ENCODE assay signal across 7 mouse cellular contexts in genomic region chr4:128776568-128777289, GRCm38 (mm10). TPM values are rescaled to one million over a fixed set of nuclear protein-coding genes. Genes with fewer than 3 reads are reported as not detected.
DNase-seq lines count a peak whose midpoint lies in the region; ATAC-seq and TF ChIP-seq lines count a peak whose summit lies in the region.

No protein-coding gene starts in this region.

- H3K4me1 ChIP-seq in cortical plate, adult 2 months (ENCODE audit: control insufficient read depth, insufficient read depth, low read length), result 0 out of 2 replicates have a peak, but pooled peaks cover 1% of the 10 kb centered on the region
- no peaks in the 10 kb centered on the region for H3K4me1 ChIP-seq in intestine, embryonic 14.5 days (replicated peaks; ENCODE audit: control insufficient read depth, insufficient read depth, low read length)
- H3K4me1 ChIP-seq in midbrain, embryonic 11.5 days (ENCODE audit: control insufficient read depth, insufficient read depth, low read length), result no peaks in the 10 kb centered on the region
- no peaks in the 10 kb centered on the region for H3K4me1 ChIP-seq in small intestine, adult 2 months (ENCODE audit: control insufficient read depth, insufficient read depth, insufficient read length, low read length)

- DNase-seq in adipocyte (ENCODE audit: low spot score), result peak; percentile 57
- peak; percentile 44 for DNase-seq in gastrocnemius, postnatal 25 days
- peak; percentile 94 for DNase-seq in intestine, embryonic 14.5 days (ENCODE audit: low spot score)
- peak; percentile 66 to 67 for DNase-seq in left cerebral cortex, postnatal 36 days (ENCODE audit: low spot score in 2 of 2)
- peak; percentile 99 for DNase-seq in midbrain, embryonic 11.5 days (ENCODE audit: low spot score, missing footprints)

- no peak for TF ChIP-seq POLR2A in cortical plate, adult 2 months (IDR thresholded peaks at IDR 0.05; ENCODE audit: extremely low read depth, insufficient read depth, low read length)
- no peak for TF ChIP-seq POLR2A in small intestine, adult 2 months (IDR thresholded peaks at IDR 0.05; ENCODE audit: low read depth, low read length)

- no peak overlapping the region for H3K9ac ChIP-seq in intestine, embryonic 14.5 days (ENCODE audit: low read length)
- H3K9ac ChIP-seq in midbrain, embryonic 11.5 days (ENCODE audit: low read length), result no peak overlapping the region

- H3K4me3 ChIP-seq in cortical plate, adult 2 months (ENCODE audit: insufficient read depth, low read length), result no peak overlapping the region
- H3K4me3 ChIP-seq in intestine, embryonic 14.5 days (ENCODE audit: low read depth, low read length), result no peak overlapping the region
- H3K4me3 ChIP-seq in midbrain, embryonic 11.5 days (ENCODE audit: low read depth, low read length), result no peak overlapping the region
- no peak overlapping the region for H3K4me3 ChIP-seq in small intestine, adult 2 months (ENCODE audit: low read depth, low read length)

- no peaks in the 10 kb centered on the region for H3K9me3 ChIP-seq in intestine, embryonic 14.5 days (ENCODE audit: control insufficient read depth, low read length)
- no peaks in the 10 kb centered on the region for H3K9me3 ChIP-seq in midbrain, embryonic 11.5 days (ENCODE audit: control insufficient read depth, low read length)

- TF ChIP-seq CTCF in cortical plate, adult 2 months (IDR thresholded peaks at IDR 0.05; ENCODE audit: extremely low read depth, insufficient read depth, low read length), result peak; percentile 83
- peak; percentile 97; the same call in 1 of the 2 replicates for TF ChIP-seq CTCF in small intestine, adult 2 months (IDR thresholded peaks at IDR 0.05; ENCODE audit: extremely low read depth, insufficient read length, insufficient replicate concordance, low read depth, low read length)

- 49% methylated on average over 20 of the region's 20 CpGs for WGBS in intestine, embryonic 14.5 days
- WGBS in midbrain, embryonic 11.5 days, result 43% methylated on average over 20 of the region's 20 CpGs
- 53% methylated on average over 20 of the region's 20 CpGs for WGBS in small intestine, adult 2 months

- no peak overlapping the region for H3K27ac ChIP-seq in cortical plate, adult 2 months (ENCODE audit: insufficient read depth, low read length)
- H3K27ac ChIP-seq in intestine, embryonic 14.5 days (ENCODE audit: low read depth), result no peak overlapping the region
- H3K27ac ChIP-seq in midbrain, embryonic 11.5 days (ENCODE audit: low read depth, low read length), result no peak overlapping the region
- no peak overlapping the region for H3K27ac ChIP-seq in small intestine, adult 2 months (ENCODE audit: insufficient read depth, low read depth, low read length)

- 0 out of 2 replicates have a peak, but pooled peaks have one; percentile 53 for ATAC-seq in intestine, embryonic 14.5 days (replicated peaks; ENCODE audit: low FRiP score, low TSS enrichment, low read depth)
- ATAC-seq in midbrain, embryonic 11.5 days (ENCODE audit: low FRiP score), result peak; percentile 72

- no peaks in the 10 kb centered on the region for H3K27me3 ChIP-seq in intestine, embryonic 14.5 days (replicated peaks; ENCODE audit: control insufficient read depth, insufficient read depth, low read length)
- H3K27me3 ChIP-seq in midbrain, embryonic 11.5 days (ENCODE audit: control insufficient read depth, insufficient read depth, low read length), result no peaks in the 10 kb centered on the region
- H3K27me3 ChIP-seq in small intestine, adult 2 months (ENCODE audit: control insufficient read depth, insufficient read depth, low read length), result no peaks in the 10 kb centered on the region

- H3K4me2 ChIP-seq in intestine, embryonic 14.5 days (ENCODE audit: low read length), result no peak overlapping the region
- H3K4me2 ChIP-seq in midbrain, embryonic 11.5 days, result no peak overlapping the region

- H3K36me3 ChIP-seq in intestine, embryonic 14.5 days (ENCODE audit: control insufficient read depth, insufficient read depth, low read length), result peaks cover 95% of the 10 kb centered on the region
- H3K36me3 ChIP-seq in midbrain, embryonic 11.5 days (ENCODE audit: control insufficient read depth, insufficient read depth, low read length), result peaks cover 26% of the 10 kb centered on the region
- H3K36me3 ChIP-seq in small intestine, adult 2 months (ENCODE audit: control insufficient read depth, insufficient read depth, low read length), result peaks cover 21% of the 10 kb centered on the region

- intact Hi-C loops in left cerebral cortex, postnatal 36 days (cut with DNase I), result loop anchor here (2.0 to 5.0 kb wide), 2 partner anchors 66 to 81 kb away; no protein-coding TSS in a partner anchor

RNA-seq across cellular contexts. Expression of gene A3galt2, which starts 21.6 kb away (rescaled TPM):
- polyA plus RNA-seq in cortical plate, adult 2 months (2012; rRNA removed), result 0.21 and 0.35 TPM in 2 replicates
- total RNA-seq in gastrocnemius, postnatal 25 days (2021), result under 1 TPM in 1 of 2 experiments, not detected in 1; 0.13 TPM
- polyA plus RNA-seq in intestine, embryonic 14.5 days (2014; fragmentation: Nextera tagmentation; extraction: Ambion mirVana), result 0.16 and 0.35 TPM in 2 replicates
- under 1 TPM; 0.10 to 0.41 TPM for total RNA-seq in left cerebral cortex, postnatal 36 days (2021)
- polyA plus RNA-seq in midbrain, embryonic 11.5 days (2014; fragmentation: Nextera tagmentation; extraction: Ambion mirVana), result 0.15 and 0.18 TPM in 2 replicates
- 0.11 and 0.32 TPM in 2 replicates for polyA plus RNA-seq in small intestine, adult 2 months (2012; rRNA removed)

RNA-seq across cellular contexts. Expression of gene Zfp362, which starts 29.1 kb away (rescaled TPM):
- 23.8 and 24.1 TPM in 2 replicates for polyA plus RNA-seq in cortical plate, adult 2 months (2012; rRNA removed)
- total RNA-seq in gastrocnemius, postnatal 25 days (2021), result 10 to 100 TPM in 1 of 2 experiments, 1 to 10 TPM in 1; 9.9 to 10.5 TPM
- 30.5 and 31.3 TPM in 2 replicates for polyA plus RNA-seq in intestine, embryonic 14.5 days (2014; fragmentation: Nextera tagmentation; extraction: Ambion mirVana)
- total RNA-seq in left cerebral cortex, postnatal 36 days (2021), result 10 to 100 TPM; 30.0 to 31.6 TPM
- polyA plus RNA-seq in midbrain, embryonic 11.5 days (2014; fragmentation: Nextera tagmentation; extraction: Ambion mirVana), result 30.1 and 31.7 TPM in 2 replicates
- 19.8 and 37.8 TPM in 2 replicates for polyA plus RNA-seq in small intestine, adult 2 months (2012; rRNA removed)

Comparison
In these comparisons a context has a peak if more than half of its experiments do, and no peak if none do; other contexts are left out.
1. DNase-seq: peak in every context shown above with its lines; median percentile 99 in midbrain, embryonic 11.5 days; 94 in intestine, embryonic 14.5 days; 66 in left cerebral cortex, postnatal 36 days; 57 in adipocyte; 44 in gastrocnemius, postnatal 25 days.